Mouse (Mus musculus): ENCODE data around the gene 4930404H24Rik. TPM values are rescaled to one million over a fixed set of nuclear protein-coding genes. Genes with fewer than 3 reads are reported as not detected.

4930404H24Rik gene
- polyA plus RNA-seq, 1 experiment, result not detected

- TF ChIP-seq POLR2A (IDR thresholded peaks at IDR 0.05; ENCODE audit: borderline replicate concordance, control insufficient read depth, low read depth, low read length) (no peak), CTCF (IDR thresholded peaks at IDR 0.05; ENCODE audit: control insufficient read depth, insufficient read depth, low read length) (no peak)
Observed at GRCm38 (mm10) chr2:153447719-153448118, 44.9 kb upstream of the 4930404H24Rik start.

GRCm38 (mm10) chr2:153448519-153448918 is 44.1 kb upstream of the 4930404H24Rik start:
- no peak overlapping the region for H3K4me3 ChIP-seq (replicated peaks; ENCODE audit: control insufficient read depth, low read depth, low read length)
- no peaks in the 10 kb centered on the region; the same call in 1 of the 2 replicates for H3K4me1 ChIP-seq (ENCODE audit: control insufficient read depth, insufficient read depth, low read length)
- 85% methylated on average over 6 of the region's 6 CpGs for WGBS
- no peak overlapping the region for H3K27ac ChIP-seq (ENCODE audit: control insufficient read depth, insufficient read depth, low read depth, low read length, poor library complexity)
- TF ChIP-seq CTCF (IDR thresholded peaks at IDR 0.05; ENCODE audit: control insufficient read depth, insufficient read depth, low read length), result no peak
- no peak for TF ChIP-seq POLR2A (IDR thresholded peaks at IDR 0.05; ENCODE audit: borderline replicate concordance, control insufficient read depth, low read depth, low read length)

More at GRCm38 (mm10) chr2:153447719-153448118, 44.9 kb upstream of the 4930404H24Rik start:
- no peaks in the 10 kb centered on the region; the same call in 1 of the 2 replicates for H3K4me1 ChIP-seq (ENCODE audit: control insufficient read depth, insufficient read depth, low read length)
- 89% methylated on average over 3 of the region's 3 CpGs for WGBS
- H3K4me3 ChIP-seq (replicated peaks; ENCODE audit: control insufficient read depth, low read depth, low read length), result no peak overlapping the region
- H3K27ac ChIP-seq (ENCODE audit: control insufficient read depth, insufficient read depth, low read depth, low read length, poor library complexity), result no peak overlapping the region

GRCm38 (mm10) chr2:153453961-153454759 is 38.4 kb upstream of the 4930404H24Rik start:
- no peaks in the 10 kb centered on the region; the same call in 1 of the 2 replicates for H3K4me1 ChIP-seq (ENCODE audit: control insufficient read depth, insufficient read depth, low read length)
- TF ChIP-seq POLR2A (IDR thresholded peaks at IDR 0.05; ENCODE audit: borderline replicate concordance, control insufficient read depth, low read depth, low read length) (no peak), CTCF (IDR thresholded peaks at IDR 0.05; ENCODE audit: control insufficient read depth, insufficient read depth, low read length) (no peak)
- 68% methylated on average over 12 of the region's 12 CpGs for WGBS

GRCm38 (mm10) chr2:153454841-153455506 is 37.6 kb upstream of the 4930404H24Rik start:
- no peaks in the 10 kb centered on the region; the same call in 1 of the 2 replicates for H3K4me1 ChIP-seq (ENCODE audit: control insufficient read depth, insufficient read depth, low read length)
- WGBS, result 69% methylated on average over 9 of the region's 9 CpGs
- no peak overlapping the region for H3K27ac ChIP-seq (ENCODE audit: control insufficient read depth, insufficient read depth, low read depth, low read length, poor library complexity)
- no peak overlapping the region for H3K4me3 ChIP-seq (replicated peaks; ENCODE audit: control insufficient read depth, low read depth, low read length)
- no peak for TF ChIP-seq CTCF (IDR thresholded peaks at IDR 0.05; ENCODE audit: control insufficient read depth, insufficient read depth, low read length)
- TF ChIP-seq POLR2A (IDR thresholded peaks at IDR 0.05; ENCODE audit: borderline replicate concordance, control insufficient read depth, low read depth, low read length), result no peak

More at GRCm38 (mm10) chr2:153453961-153454759, 38.4 kb upstream of the 4930404H24Rik start:
- Histone ChIP-seq H3K4me3 (replicated peaks; ENCODE audit: control insufficient read depth, low read depth, low read length) (no peak overlapping the region), H3K27ac (ENCODE audit: control insufficient read depth, insufficient read depth, low read depth, low read length, poor library complexity) (no peak overlapping the region)

- TF ChIP-seq CTCF (IDR thresholded peaks at IDR 0.05; ENCODE audit: control insufficient read depth, insufficient read depth, low read length), result no peak
- TF ChIP-seq POLR2A (IDR thresholded peaks at IDR 0.05; ENCODE audit: borderline replicate concordance, control insufficient read depth, low read depth, low read length), result no peak
- 68% methylated on average over 4 of the region's 4 CpGs for WGBS
- H3K4me1 ChIP-seq (ENCODE audit: control insufficient read depth, insufficient read depth, low read length), result no peaks in the 10 kb centered on the region; the same call in 1 of the 2 replicates
Observed at GRCm38 (mm10) chr2:153457467-153457866, 35.1 kb upstream of the 4930404H24Rik start.

GRCm38 (mm10) chr2:153458022-153458441 is 34.6 kb upstream of the 4930404H24Rik start:
- H3K4me1 ChIP-seq (ENCODE audit: control insufficient read depth, insufficient read depth, low read length), result no peaks in the 10 kb centered on the region; the same call in 1 of the 2 replicates

More at GRCm38 (mm10) chr2:153457467-153457866, 35.1 kb upstream of the 4930404H24Rik start:
- Histone ChIP-seq H3K27ac (ENCODE audit: control insufficient read depth, insufficient read depth, low read depth, low read length, poor library complexity) (no peak overlapping the region), H3K4me3 (replicated peaks; ENCODE audit: control insufficient read depth, low read depth, low read length) (no peak overlapping the region)

GRCm38 (mm10) chr2:153463257-153463656 is 29.3 kb upstream of the 4930404H24Rik start:
- H3K4me1 ChIP-seq (ENCODE audit: control insufficient read depth, insufficient read depth, low read length), result no peaks in the 10 kb centered on the region
- no peak overlapping the region for H3K4me3 ChIP-seq (replicated peaks; ENCODE audit: control insufficient read depth, low read depth, low read length)
- WGBS, result 88% methylated on average over 3 of the region's 3 CpGs
- no peak for TF ChIP-seq POLR2A (IDR thresholded peaks at IDR 0.05; ENCODE audit: borderline replicate concordance, control insufficient read depth, low read depth, low read length)
- no peak for TF ChIP-seq CTCF (IDR thresholded peaks at IDR 0.05; ENCODE audit: control insufficient read depth, insufficient read depth, low read length)
- no peak overlapping the region for H3K27ac ChIP-seq (ENCODE audit: control insufficient read depth, insufficient read depth, low read depth, low read length, poor library complexity)

More at GRCm38 (mm10) chr2:153458022-153458441, 34.6 kb upstream of the 4930404H24Rik start:
- Histone ChIP-seq H3K27ac (ENCODE audit: control insufficient read depth, insufficient read depth, low read depth, low read length, poor library complexity) (no peak overlapping the region), H3K4me3 (replicated peaks; ENCODE audit: control insufficient read depth, low read depth, low read length) (no peak overlapping the region)
- 65% methylated on average over 3 of the region's 3 CpGs for WGBS
- TF ChIP-seq CTCF (IDR thresholded peaks at IDR 0.05; ENCODE audit: control insufficient read depth, insufficient read depth, low read length), result no peak
- no peak for TF ChIP-seq POLR2A (IDR thresholded peaks at IDR 0.05; ENCODE audit: borderline replicate concordance, control insufficient read depth, low read depth, low read length)

- H3K4me3 ChIP-seq (replicated peaks; ENCODE audit: control insufficient read depth, low read depth, low read length), result no peak overlapping the region
- no peak for TF ChIP-seq POLR2A (IDR thresholded peaks at IDR 0.05; ENCODE audit: borderline replicate concordance, control insufficient read depth, low read depth, low read length)
- no peak for TF ChIP-seq CTCF (IDR thresholded peaks at IDR 0.05; ENCODE audit: control insufficient read depth, insufficient read depth, low read length)
- no peak overlapping the region for H3K27ac ChIP-seq (ENCODE audit: control insufficient read depth, insufficient read depth, low read depth, low read length, poor library complexity)
- no peaks in the 10 kb centered on the region for H3K4me1 ChIP-seq (ENCODE audit: control insufficient read depth, insufficient read depth, low read length)
- WGBS, result 39% methylated on average over 1 of the region's 1 CpGs
Observed at GRCm38 (mm10) chr2:153467372-153467771, 25.2 kb upstream of the 4930404H24Rik start.
